Comparison of ENCODE assay signal across 17 mouse cellular contexts in genomic region chr9:50565173-50565572, GRCm38 (mm10). TPM values are rescaled to one million over a fixed set of nuclear protein-coding genes. Genes with fewer than 3 reads are reported as not detected.
DNase-seq lines count a peak whose midpoint lies in the region; ATAC-seq and TF ChIP-seq lines count a peak whose summit lies in the region.
"Had no signal": no experiment of that assay in that cellular context is flagged by ENCODE, and none has a peak within 500 bp of the region (broad histone marks: within the 10 kb centered on the region; RNA-seq: fewer than 3 reads in every experiment).

No protein-coding gene starts in this region.

- no peaks in the 10 kb centered on the region for H3K4me1 ChIP-seq in stomach, postnatal 0 days (replicated peaks; ENCODE audit: control insufficient read depth, insufficient read depth)
- H3K4me1 ChIP-seq: embryonic facial prominence, embryonic 12.5 days; liver, embryonic 13.5 days had no signal

- H3K4me2 ChIP-seq in stomach, postnatal 0 days (replicated peaks; ENCODE audit: low read depth): 0 out of 2 replicates have a peak overlapping the region, but pooled peaks have one; percentile 14
- H3K4me2 ChIP-seq: embryonic facial prominence, embryonic 12.5 days; liver, embryonic 13.5 days had no signal

- H3K27ac ChIP-seq in stomach, postnatal 0 days (replicated peaks): no peak overlapping the region; the same call in 1 of the 2 replicates
- H3K27ac ChIP-seq: embryonic facial prominence, embryonic 12.5 days; liver, embryonic 13.5 days had no signal

- 70% methylated on average over 7 of the region's 7 CpGs for WGBS in stomach, postnatal 0 days

- TF ChIP-seq CTCF in stomach, postnatal 0 days (IDR thresholded peaks at IDR 0.05; ENCODE audit: low read depth): no peak

- TF ChIP-seq EP300 in stomach, postnatal 0 days (optimal IDR thresholded peaks at IDR 0.05): no peak

- H3K27me3 ChIP-seq in stomach, postnatal 0 days (ENCODE audit: control insufficient read depth, insufficient read depth, low read length): no peaks in the 10 kb centered on the region
- H3K27me3 ChIP-seq: embryonic facial prominence, embryonic 12.5 days; liver, embryonic 13.5 days; Patski had no signal

- peak overlapping the region; percentile 6; the same call in 1 of the 2 replicates for H3K4me3 ChIP-seq in stomach, postnatal 0 days (ENCODE audit: low read depth, low read length)
- H3K4me3 ChIP-seq: embryonic facial prominence, embryonic 12.5 days; liver, embryonic 13.5 days had no signal

- peak; percentile 67 for ATAC-seq in stomach, postnatal 0 days (ENCODE audit: low FRiP score, low TSS enrichment)
- ATAC-seq: CD4-positive, CD25-positive, alpha-beta regulatory T cell, adult 4 months; hindbrain, embryonic 16.5 days; Patski had no signal

- peak; percentile 20 to 53 for DNase-seq in heart, adult 18-20 months
- no peak for DNase-seq in heart, postnatal 36 days
- peak; percentile 13 to 31 for DNase-seq in urinary bladder, postnatal 36 days (ENCODE audit: low spot score in 2 of 2)
- no peak for DNase-seq in urinary bladder, postnatal 25 days (ENCODE audit: low spot score)
- peak; percentile 24 for DNase-seq in lung, postnatal 10 days
- DNase-seq in stomach, postnatal 0 days (ENCODE audit: low spot score): peak; percentile 58
- no peak for DNase-seq in left cerebral cortex, postnatal 14 days (ENCODE audit: low spot score in 2 of 2)
- DNase-seq in thymus, postnatal 36 days: no peak
- DNase-seq: cerebellum, adult 9-10 months; liver, embryonic 13.5 days had no signal

- intact Hi-C loops in heart, postnatal 36 days (cut with DNase I): no loop called here
- intact Hi-C loops in left cerebral cortex, postnatal 14 days (cut with DNase I): no loop called here

- no peaks in the 10 kb centered on the region for H3K36me3 ChIP-seq in stomach, postnatal 0 days (ENCODE audit: control insufficient read depth, insufficient read depth, low read length)
- H3K36me3 ChIP-seq: embryonic facial prominence, embryonic 12.5 days; liver, embryonic 13.5 days had no signal

- H3K9ac ChIP-seq in stomach, postnatal 0 days (ENCODE audit: low read length): 0 out of 2 replicates have a peak overlapping the region, but pooled peaks have one; percentile 8
- H3K9ac ChIP-seq: embryonic facial prominence, embryonic 12.5 days; liver, embryonic 13.5 days had no signal

- H3K9me3 ChIP-seq in stomach, postnatal 0 days (ENCODE audit: control insufficient read depth, low read length): no peaks in the 10 kb centered on the region
- H3K9me3 ChIP-seq: liver, embryonic 13.5 days had no signal

RNA-seq across cellular contexts. Expression of gene Tex12, which starts 4.0 kb away (rescaled TPM):
- total RNA-seq in heart, adult 18-20 months (2021): not detected
- total RNA-seq in heart, postnatal 36 days (2021): not detected
- not detected in 2 replicates for polyA plus RNA-seq in stomach, postnatal 0 days (2015; fragmentation: Nextera tagmentation; extraction: Ambion mirVana)
- not detected for total RNA-seq in left cerebral cortex, postnatal 14 days (2021)
- total RNA-seq: left cerebral cortex, postnatal 10 days had no signal
- polyA plus RNA-seq: CD4-positive, CD25-positive, alpha-beta regulatory T cell, adult 4 months; embryonic facial prominence, embryonic 12.5 days; forebrain, embryonic 11.5 days; kidney, embryonic 14.5 days; liver, embryonic 13.5 days; Patski had no signal

RNA-seq across cellular contexts. Expression of gene Bco2, which starts 10.2 kb away (rescaled TPM):
- total RNA-seq in heart, adult 18-20 months (2021): under 1 TPM; 0.52 to 0.64 TPM
- under 1 TPM; 0.42 to 0.49 TPM for total RNA-seq in heart, postnatal 36 days (2021)
- 4.7 and 5.3 TPM in 2 replicates for polyA plus RNA-seq in stomach, postnatal 0 days (2015; fragmentation: Nextera tagmentation; extraction: Ambion mirVana)
- 1 to 10 TPM; 2.7 to 2.8 TPM for total RNA-seq in left cerebral cortex, postnatal 14 days (2021)

RNA-seq across cellular contexts. Expression of gene Il18, which starts 10.5 kb away (rescaled TPM):
- total RNA-seq in heart, adult 18-20 months (2021): 1 to 10 TPM; 1.0 to 2.5 TPM
- 1 to 10 TPM in 1 of 2 experiments, under 1 TPM in 1; 0.84 to 1.8 TPM for total RNA-seq in heart, postnatal 36 days (2021)
- 290 and 317 TPM in 2 replicates for polyA plus RNA-seq in stomach, postnatal 0 days (2015; fragmentation: Nextera tagmentation; extraction: Ambion mirVana)
- total RNA-seq in left cerebral cortex, postnatal 14 days (2021): 10 to 100 TPM; 24.1 to 24.4 TPM

RNA-seq across cellular contexts. Expression of gene Pts, which starts 36.6 kb away (rescaled TPM):
- 10 to 100 TPM; 27.9 to 36.1 TPM for total RNA-seq in heart, adult 18-20 months (2021)
- 10 to 100 TPM; 26.0 to 31.2 TPM for total RNA-seq in heart, postnatal 36 days (2021)
- polyA plus RNA-seq in stomach, postnatal 0 days (2015; fragmentation: Nextera tagmentation; extraction: Ambion mirVana): 83.8 and 87.0 TPM in 2 replicates
- 10 to 100 TPM; 35.6 to 41.3 TPM for total RNA-seq in left cerebral cortex, postnatal 14 days (2021)

RNA-seq across cellular contexts. Expression of gene Sdhd, which starts 38.4 kb away (rescaled TPM):
- total RNA-seq in heart, adult 18-20 months (2021): 100 to 1,000 TPM; 697 to 709 TPM
- 100 to 1,000 TPM; 693 to 712 TPM for total RNA-seq in heart, postnatal 36 days (2021)
- 425 and 428 TPM in 2 replicates for polyA plus RNA-seq in stomach, postnatal 0 days (2015; fragmentation: Nextera tagmentation; extraction: Ambion mirVana)
- total RNA-seq in left cerebral cortex, postnatal 14 days (2021): 100 to 1,000 TPM; 124 to 129 TPM

Comparison
In these comparisons a context has a peak if more than half of its experiments do, and no peak if none do; other contexts are left out.
1. DNase-seq: peak in heart, adult 18-20 months (2 of 2), urinary bladder, postnatal 36 days (2 of 2), lung, postnatal 10 days (single experiment) and stomach, postnatal 0 days (single experiment); none in heart, postnatal 36 days (0 of 2), urinary bladder, postnatal 25 days (single experiment), left cerebral cortex, postnatal 14 days (0 of 2) and thymus, postnatal 36 days (0 of 2).
2. RNA of gene Il18, which starts 10.5 kb away (total RNA-seq): 24.1 to 24.4 TPM in left cerebral cortex, postnatal 14 days; 1.0 to 2.5 TPM in heart, adult 18-20 months and 0.84 to 1.8 TPM in heart, postnatal 36 days; every median in the first group is over 4 times any median in the second.